Mouse (Mus musculus): ENCODE results near the gene Olfr1447. TPM values are rescaled to one million over a fixed set of nuclear protein-coding genes. Genes with fewer than 3 reads are reported as not detected.

Olfr1447 gene
- not detected for polyA plus RNA-seq (2014; fragmentation: Illumina TruSeq; extraction: RNeasy Lipid Tissue Mini Kit (QIAGEN cat#74804); ENCODE audit: low replicate concordance)

DNA sequence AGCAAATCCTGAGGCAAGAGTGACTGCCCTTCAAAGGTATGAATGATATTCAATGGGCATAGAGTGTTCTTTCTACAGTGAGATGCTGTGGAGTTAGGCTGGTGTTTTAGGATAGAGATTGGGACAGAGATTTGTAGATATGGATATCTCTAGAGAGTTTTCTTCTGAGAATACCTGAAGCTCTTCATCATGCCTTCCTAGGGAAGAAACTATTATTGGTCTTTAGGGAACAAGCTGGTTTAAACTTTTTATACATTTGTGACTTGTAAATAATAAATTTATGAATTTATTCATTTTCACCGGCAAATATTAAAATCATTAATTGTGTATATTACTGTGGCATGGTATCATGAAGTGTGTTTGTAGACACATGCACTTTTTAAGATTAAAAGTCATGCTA lies at the start of gene Olfr1447:
Olfr1447 (minus strand) TSS at position 101 of the 400 bp plus-strand sequence.

DNA sequence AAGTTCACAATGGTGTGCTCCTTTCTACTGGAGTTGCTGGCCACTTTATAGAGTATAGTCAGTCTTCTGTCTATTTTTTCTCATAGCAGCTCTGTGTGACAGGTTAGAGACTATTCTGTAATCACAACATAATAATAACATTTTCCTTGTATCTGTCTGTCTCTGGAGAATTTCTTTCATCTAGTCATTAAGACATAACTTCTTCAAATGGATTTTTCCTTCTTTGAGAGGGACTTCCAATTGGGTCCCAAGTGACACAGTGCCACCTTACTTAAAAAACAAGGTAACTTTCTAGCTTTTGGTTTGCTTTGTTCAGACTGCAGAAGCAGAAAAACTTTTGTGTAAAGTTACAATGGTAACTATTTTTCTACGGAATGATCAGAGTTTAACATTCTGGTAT lies 46.4 kb upstream of the Olfr1447 start, which contains the start of gene Olfr1450:
Olfr1450 (plus strand) TSS at position 301 of the 400 bp plus-strand sequence.

DNA sequence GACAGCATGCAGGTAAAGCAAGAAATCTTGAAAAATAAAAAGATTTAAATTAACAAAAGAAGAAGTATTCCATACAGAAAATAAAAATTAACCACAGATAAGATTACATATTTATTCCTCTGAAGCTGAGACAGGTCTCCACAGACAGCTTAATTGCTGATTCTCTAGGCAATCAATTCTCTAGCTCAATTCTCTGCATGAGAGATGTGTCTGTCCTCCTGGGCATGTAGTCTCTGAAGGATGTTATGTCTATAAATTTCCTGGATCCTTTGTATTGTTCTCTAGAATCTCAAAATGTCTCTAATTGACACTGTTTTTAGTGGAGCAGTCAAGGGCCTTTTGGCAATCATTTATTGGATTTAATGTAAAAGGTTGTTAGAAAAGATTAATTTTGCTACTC lies 27.0 kb upstream of the Olfr1447 start, which contains the start of gene Olfr1449:
Olfr1449 (plus strand) TSS at position 301 of the 400 bp plus-strand sequence.

DNA sequence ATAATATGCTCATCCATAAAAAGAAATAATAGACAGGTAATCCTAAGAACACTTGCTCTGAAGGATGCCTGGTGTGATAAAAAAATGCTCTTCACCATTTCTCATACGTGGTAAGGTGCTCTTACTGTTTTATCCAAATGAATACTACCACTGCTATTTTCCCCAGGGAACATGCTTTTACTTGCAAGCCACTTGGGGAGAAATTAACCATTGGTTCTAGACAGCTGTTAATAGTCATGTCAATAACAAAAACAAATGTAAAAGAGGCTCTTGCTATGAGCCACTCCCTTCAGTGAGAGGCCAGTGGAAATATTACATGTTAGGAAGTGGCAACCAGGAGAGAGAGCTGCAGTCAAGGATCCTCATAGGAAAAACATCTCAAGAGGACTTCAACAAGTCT lies 20.8 kb upstream of the Olfr1447 start, which contains the start of gene Olfr1448:
Olfr1448 (minus strand) TSS at position 101 of the 400 bp plus-strand sequence.

DNA sequence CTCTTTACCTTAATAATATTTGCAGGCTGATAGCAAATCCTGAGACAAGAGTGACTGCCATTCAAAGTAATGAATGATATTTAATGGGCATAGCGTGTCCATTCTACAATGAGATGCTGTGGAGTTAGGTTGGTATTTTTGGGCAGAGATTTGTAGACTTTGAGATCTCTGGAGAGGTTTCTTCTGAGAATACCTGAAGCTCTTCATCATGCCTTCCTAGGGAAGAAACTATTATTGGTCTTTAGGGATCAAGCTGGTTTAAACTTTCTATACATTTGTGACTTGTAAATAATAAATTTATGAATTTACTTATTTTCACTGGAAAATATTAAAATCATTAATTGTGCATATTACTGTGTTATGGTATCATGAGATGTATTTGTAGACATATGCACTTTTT lies 10.1 kb downstream of the Olfr1447 start, which contains the start of gene Olfr1446:
Olfr1446 (minus strand) TSS at position 101 of the 400 bp plus-strand sequence.

DNA sequence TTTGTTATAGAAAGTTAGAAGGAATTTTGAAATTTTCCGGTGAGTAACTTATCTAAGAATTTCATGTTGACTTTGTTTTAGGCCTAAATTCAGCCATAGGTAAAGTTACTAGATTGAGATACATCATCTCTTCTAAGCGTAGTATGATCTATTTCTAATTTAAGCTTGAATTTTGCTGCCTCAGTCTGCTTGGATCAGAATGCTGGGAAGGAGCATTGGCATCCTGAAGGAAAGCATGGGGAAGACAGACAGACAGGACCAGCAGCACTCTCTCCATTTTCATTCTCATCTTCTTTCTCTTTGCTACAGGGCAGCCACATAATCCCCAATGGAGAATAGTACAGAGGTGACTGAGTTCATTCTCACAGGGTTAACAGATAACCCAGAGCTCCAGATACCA lies 20.0 kb downstream of the Olfr1447 start, which contains the start of gene Olfr1445:
Olfr1445 (plus strand) TSS at position 301 of the 400 bp plus-strand sequence.

DNA sequence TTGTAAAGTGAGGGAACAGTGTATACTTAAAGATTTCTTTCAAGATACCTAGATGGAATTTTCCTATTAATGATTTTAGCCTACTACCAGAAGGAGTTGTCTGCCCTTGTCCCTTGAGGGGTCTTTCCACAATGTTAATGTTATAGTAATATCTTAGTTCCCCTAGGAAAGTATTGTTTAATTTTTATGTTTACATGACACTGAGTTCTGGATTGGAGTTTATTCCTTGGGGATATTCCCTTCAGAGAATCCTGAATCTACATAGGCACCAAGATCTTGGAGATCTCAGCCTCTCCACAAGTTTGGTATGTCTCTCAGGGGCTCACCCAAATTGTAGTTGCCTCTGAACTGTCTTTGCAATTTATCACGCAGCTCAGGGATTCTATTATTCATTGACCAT lies 46.6 kb downstream of the Olfr1447 start, which contains the start of gene Olfr1444:
Olfr1444 (plus strand) TSS at position 301 of the 400 bp plus-strand sequence.

Other genes with a start within 250 kb of the Olfr1447 start
- gene Olfr1442, start 233.3 kb downstream of the Olfr1447 start, polyA plus RNA-seq (2014; fragmentation: Illumina TruSeq; extraction: RNeasy Lipid Tissue Mini Kit (QIAGEN cat#74804); ENCODE audit: low replicate concordance): not detected
- gene Olfr1443, start 225.6 kb downstream of the Olfr1447 start, polyA plus RNA-seq (2014; fragmentation: Illumina TruSeq; extraction: RNeasy Lipid Tissue Mini Kit (QIAGEN cat#74804); ENCODE audit: low replicate concordance): not detected
- 0.93 TPM for gene Keg1, start 208.0 kb downstream of the Olfr1447 start, polyA plus RNA-seq (2014; fragmentation: Illumina TruSeq; extraction: RNeasy Lipid Tissue Mini Kit (QIAGEN cat#74804); ENCODE audit: low replicate concordance)
- 2.5 TPM for gene Cntf, start 138.1 kb downstream of the Olfr1447 start, polyA plus RNA-seq (2014; fragmentation: Illumina TruSeq; extraction: RNeasy Lipid Tissue Mini Kit (QIAGEN cat#74804); ENCODE audit: low replicate concordance)
- 170 TPM for gene Zfp91, start 107.6 kb downstream of the Olfr1447 start, polyA plus RNA-seq (2014; fragmentation: Illumina TruSeq; extraction: RNeasy Lipid Tissue Mini Kit (QIAGEN cat#74804); ENCODE audit: low replicate concordance)
- 5.0 TPM for gene Lpxn, start 107.5 kb downstream of the Olfr1447 start, polyA plus RNA-seq (2014; fragmentation: Illumina TruSeq; extraction: RNeasy Lipid Tissue Mini Kit (QIAGEN cat#74804); ENCODE audit: low replicate concordance)
- not detected for gene Gm5244, start 57.1 kb downstream of the Olfr1447 start, polyA plus RNA-seq (2014; fragmentation: Illumina TruSeq; extraction: RNeasy Lipid Tissue Mini Kit (QIAGEN cat#74804); ENCODE audit: low replicate concordance)
- not detected for gene Olfr1444, start 46.5 kb downstream of the Olfr1447 start, polyA plus RNA-seq (2014; fragmentation: Illumina TruSeq; extraction: RNeasy Lipid Tissue Mini Kit (QIAGEN cat#74804); ENCODE audit: low replicate concordance)
- gene Olfr1445, start 19.9 kb downstream of the Olfr1447 start, polyA plus RNA-seq (2014; fragmentation: Illumina TruSeq; extraction: RNeasy Lipid Tissue Mini Kit (QIAGEN cat#74804); ENCODE audit: low replicate concordance): not detected
- gene Olfr1446, start 10.2 kb downstream of the Olfr1447 start, polyA plus RNA-seq (2014; fragmentation: Illumina TruSeq; extraction: RNeasy Lipid Tissue Mini Kit (QIAGEN cat#74804); ENCODE audit: low replicate concordance): not detected
- gene Olfr1448, start 20.7 kb upstream of the Olfr1447 start, polyA plus RNA-seq (2014; fragmentation: Illumina TruSeq; extraction: RNeasy Lipid Tissue Mini Kit (QIAGEN cat#74804); ENCODE audit: low replicate concordance): not detected
- gene Olfr1449, start 27.1 kb upstream of the Olfr1447 start, polyA plus RNA-seq (2014; fragmentation: Illumina TruSeq; extraction: RNeasy Lipid Tissue Mini Kit (QIAGEN cat#74804); ENCODE audit: low replicate concordance): not detected
- gene Olfr1450, start 46.5 kb upstream of the Olfr1447 start, polyA plus RNA-seq (2014; fragmentation: Illumina TruSeq; extraction: RNeasy Lipid Tissue Mini Kit (QIAGEN cat#74804); ENCODE audit: low replicate concordance): not detected
- gene Olfr1451, start 91.3 kb upstream of the Olfr1447 start, polyA plus RNA-seq (2014; fragmentation: Illumina TruSeq; extraction: RNeasy Lipid Tissue Mini Kit (QIAGEN cat#74804); ENCODE audit: low replicate concordance): not detected
- gene Olfr1453, start 124.6 kb upstream of the Olfr1447 start, polyA plus RNA-seq (2014; fragmentation: Illumina TruSeq; extraction: RNeasy Lipid Tissue Mini Kit (QIAGEN cat#74804); ENCODE audit: low replicate concordance): not detected
- not detected for gene Olfr1454, start 156.9 kb upstream of the Olfr1447 start, polyA plus RNA-seq (2014; fragmentation: Illumina TruSeq; extraction: RNeasy Lipid Tissue Mini Kit (QIAGEN cat#74804); ENCODE audit: low replicate concordance)
- gene Olfr1457, start 194.1 kb upstream of the Olfr1447 start, polyA plus RNA-seq (2014; fragmentation: Illumina TruSeq; extraction: RNeasy Lipid Tissue Mini Kit (QIAGEN cat#74804); ENCODE audit: low replicate concordance): not detected
- not detected for gene Olfr1458, start 203.0 kb upstream of the Olfr1447 start, polyA plus RNA-seq (2014; fragmentation: Illumina TruSeq; extraction: RNeasy Lipid Tissue Mini Kit (QIAGEN cat#74804); ENCODE audit: low replicate concordance)
- gene Olfr1459, start 245.8 kb upstream of the Olfr1447 start, polyA plus RNA-seq (2014; fragmentation: Illumina TruSeq; extraction: RNeasy Lipid Tissue Mini Kit (QIAGEN cat#74804); ENCODE audit: low replicate concordance): not detected